Mouse (Mus musculus): ENCODE results near the gene Klhl22. TPM values are rescaled to one million over a fixed set of nuclear protein-coding genes. Genes with fewer than 3 reads are reported as not detected.

Klhl22 gene
- total RNA-seq, 2 experiments from 2014 or later, result 29.8 to 38.3 TPM

GRCm38 (mm10) chr16:17830385-17831178, 71.2 kb downstream of the Klhl22 start:
- DNase-seq (ENCODE audit: low spot score in 2 of 2), result no peak

DNA sequence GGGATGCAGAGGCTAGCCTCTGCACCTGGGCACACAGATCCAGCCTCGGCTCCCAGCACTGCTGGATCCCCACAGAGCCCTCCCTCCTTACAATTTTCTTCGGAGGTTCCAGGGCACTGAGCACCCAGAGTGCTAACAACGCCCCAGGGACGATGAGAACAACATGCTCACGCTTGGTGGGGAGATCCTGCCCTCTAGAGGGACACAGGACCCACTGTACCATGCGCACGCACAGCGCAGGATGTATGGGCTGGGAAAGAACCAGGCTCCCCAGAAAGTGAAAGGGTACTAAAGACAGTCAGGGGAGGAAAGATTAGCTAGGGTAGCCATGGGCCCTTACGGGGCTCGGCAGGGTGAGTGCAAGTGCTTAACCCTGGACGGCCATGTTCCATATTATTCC, 72.4 kb downstream of the Klhl22 start:
- DNase-seq (ENCODE audit: low spot score in 2 of 2), result no peak

- no peak for DNase-seq (ENCODE audit: low spot score in 2 of 2)
Measured at GRCm38 (mm10) chr16:17832821-17833220, 73.4 kb downstream of the Klhl22 start, which contains the start of gene B830017H08Rik. B830017H08Rik (plus strand) TSS chr16:17833121.

DNA sequence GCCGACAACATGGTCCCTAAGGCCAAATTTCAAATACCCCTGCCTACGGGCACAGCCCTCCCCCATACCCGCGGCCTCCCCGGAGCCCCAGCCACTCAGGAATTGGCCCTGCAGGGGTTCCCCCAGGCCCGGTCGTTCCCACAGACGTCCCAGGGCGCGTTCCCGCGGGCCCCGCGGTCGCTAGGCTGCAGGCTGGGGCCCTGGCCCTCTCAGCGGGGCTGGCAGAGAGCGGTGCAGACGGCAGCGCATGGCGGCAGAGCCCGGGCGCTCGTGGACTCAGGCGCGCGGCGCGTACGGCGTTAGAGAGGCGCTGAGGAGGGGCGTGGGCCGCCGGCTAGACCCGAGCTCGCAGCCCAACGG, 73.9 kb downstream of the Klhl22 start:
- no peak for DNase-seq (ENCODE audit: low spot score in 2 of 2)

GRCm38 (mm10) chr16:17833681-17834399, 74.4 kb downstream of the Klhl22 start:
- no peak for DNase-seq (ENCODE audit: low spot score in 2 of 2)

DNA sequence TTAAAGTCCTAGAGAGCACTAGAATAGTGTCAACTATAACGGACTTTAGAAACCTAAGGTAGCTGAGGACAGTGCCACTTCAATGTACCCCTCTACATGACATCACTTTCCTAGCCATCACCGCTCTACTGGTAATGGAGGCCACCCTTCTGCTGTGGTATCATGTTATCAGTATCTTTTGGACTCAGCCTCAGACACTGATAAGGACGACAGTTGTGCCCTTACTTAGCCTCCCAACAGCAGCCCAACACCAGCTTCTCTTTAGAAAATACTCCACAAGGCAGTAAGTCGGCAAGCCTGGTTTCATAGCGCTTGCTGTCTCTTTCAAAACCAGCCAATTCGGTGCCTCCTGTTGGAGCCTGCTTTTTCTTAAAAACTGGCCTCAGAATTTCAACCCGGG, 75.1 kb downstream of the Klhl22 start:
- no peak for DNase-seq (ENCODE audit: low spot score in 2 of 2)

DNA sequence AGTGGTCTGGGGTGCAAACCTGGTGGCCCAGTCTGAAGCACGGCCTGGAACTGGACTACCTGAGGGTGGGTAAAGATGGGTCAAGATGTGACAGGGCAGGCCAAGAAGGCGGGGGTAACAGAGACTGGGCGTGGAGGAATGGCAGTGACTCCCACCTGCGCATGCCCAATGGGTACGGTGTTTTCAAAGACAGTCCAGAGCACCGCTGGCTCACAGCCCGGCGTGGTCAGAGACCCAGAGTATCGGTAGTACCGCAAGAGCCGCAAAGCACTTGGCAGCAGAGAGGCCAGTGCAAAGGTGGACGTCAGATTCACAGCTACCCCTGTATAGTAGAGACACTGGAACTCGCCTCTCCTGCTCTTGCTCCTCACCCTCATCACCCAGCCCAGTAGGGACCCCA, 76.1 kb downstream of the Klhl22 start:
- DNase-seq (ENCODE audit: low spot score in 2 of 2), result no peak

DNA sequence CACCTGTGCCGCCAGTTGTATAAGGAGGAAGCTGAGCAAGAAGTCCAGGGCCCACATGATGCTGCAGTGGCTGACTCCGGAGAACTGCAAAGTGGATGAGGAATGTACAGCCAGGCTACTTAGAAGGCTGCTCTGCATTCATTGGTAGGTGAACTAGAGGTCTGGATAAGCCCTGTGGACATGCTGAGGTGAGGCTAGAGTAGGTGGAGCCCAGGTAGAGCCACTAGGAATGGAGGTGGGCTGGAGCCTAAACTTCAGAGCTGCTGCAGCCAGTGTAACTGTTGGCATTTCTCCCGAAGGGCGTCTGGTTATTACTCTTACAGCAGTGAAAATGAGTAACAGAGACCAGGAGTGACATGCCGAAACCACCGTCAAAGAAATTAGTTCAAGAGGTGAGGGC, 78.6 kb downstream of the Klhl22 start, which contains the start of gene Car15:
Gene Car15 (minus strand): TSS at position 314 of the 400 bp plus-strand sequence.
- no peak for DNase-seq (ENCODE audit: low spot score in 2 of 2)

DNA sequence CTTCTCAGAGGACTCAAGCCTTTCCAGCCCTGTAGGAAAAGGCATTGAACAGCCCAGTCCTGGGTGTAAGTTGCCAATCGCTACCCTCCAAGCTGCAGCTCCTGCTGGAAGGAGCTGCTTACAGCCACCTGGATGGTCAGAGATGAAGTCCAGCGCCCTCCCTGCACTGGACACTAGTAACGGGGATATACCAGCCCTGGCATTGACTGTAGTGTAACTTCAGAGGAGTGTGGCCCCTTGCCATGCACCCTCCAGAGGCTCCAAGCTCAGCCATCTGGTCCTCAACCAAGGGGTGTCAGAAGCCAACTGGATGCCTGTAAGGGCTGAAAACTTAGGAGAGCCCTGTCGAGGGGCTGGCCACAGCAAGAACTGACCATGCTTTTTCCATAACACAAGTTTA, 80.6 kb downstream of the Klhl22 start:
- no peak for DNase-seq (ENCODE audit: low spot score in 2 of 2)

DNA sequence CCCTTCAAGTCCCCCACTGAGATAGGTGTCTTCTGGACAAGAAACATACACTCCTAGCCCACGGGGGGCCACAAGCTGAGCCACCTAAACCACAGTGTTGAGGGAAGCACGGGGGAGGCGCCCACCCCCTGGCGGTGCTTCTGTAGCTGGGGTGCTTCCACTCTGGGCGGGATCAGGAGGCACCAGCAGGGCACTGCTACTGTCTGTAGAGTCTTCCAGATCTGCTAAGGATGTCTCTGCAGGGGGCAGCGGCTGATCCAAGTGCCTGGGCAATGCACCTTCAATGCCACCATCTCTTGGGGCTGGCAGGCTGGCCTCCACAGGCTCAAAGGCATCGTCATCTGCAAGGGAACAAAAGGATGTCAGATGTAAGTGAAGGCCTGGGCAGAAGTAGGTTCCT, 83.0 kb downstream of the Klhl22 start:
- no peak for DNase-seq (ENCODE audit: low spot score in 2 of 2)

Other genes starting within 250 kb of the Klhl22 start
- gene Thap7, start 228.5 kb upstream of the Klhl22 start, total RNA-seq (2021), result 10 to 100 TPM; 35.1 to 38.5 TPM
- not detected for gene Lrrc74b, start 198.4 kb upstream of the Klhl22 start, total RNA-seq (2021)
- 1 to 10 TPM; 1.8 to 2.8 TPM for gene P2rx6, start 197.7 kb upstream of the Klhl22 start, total RNA-seq (2021)
- 10 to 100 TPM in 1 of 2 experiments, 1 to 10 TPM in 1; 8.7 to 14.2 TPM for gene Slc7a4, start 176.4 kb upstream of the Klhl22 start, total RNA-seq (2021)
- 10 to 100 TPM; 29.9 to 30.2 TPM for gene Smpd4, start 140.3 kb upstream of the Klhl22 start, total RNA-seq (2021)
- 1 to 10 TPM; 1.2 to 1.8 TPM for gene Ccdc74a, start 113.1 kb upstream of the Klhl22 start, total RNA-seq (2021)
- 10 to 100 TPM; 57.1 to 58.2 TPM for gene Med15, start 26.7 kb upstream of the Klhl22 start, total RNA-seq (2021)
- 10 to 100 TPM in 1 of 2 experiments, 1 to 10 TPM in 1; 9.5 to 11.7 TPM for gene Scarf2, start 37.7 kb downstream of the Klhl22 start, total RNA-seq (2021)
- gene B830017H08Rik, start 73.5 kb downstream of the Klhl22 start, total RNA-seq (2021), result not detected
- 1 to 10 TPM; 1.8 to 2.2 TPM for gene Car15, start 78.7 kb downstream of the Klhl22 start, total RNA-seq (2021)
- gene Gm20518, start 132.1 kb downstream of the Klhl22 start, total RNA-seq (2021), result under 1 TPM; 0.32 to 0.66 TPM
- not detected for gene Tssk1, start 134.6 kb downstream of the Klhl22 start, total RNA-seq (2021)
- gene Dgcr2, start 138.9 kb downstream of the Klhl22 start, total RNA-seq (2021), result 10 to 100 TPM; 56.7 to 68.6 TPM
- gene Tssk2, start 139.0 kb downstream of the Klhl22 start, total RNA-seq (2021), result not detected
- 10 to 100 TPM; 13.6 to 15.0 TPM for gene Ess2, start 151.7 kb downstream of the Klhl22 start, total RNA-seq (2021)
- gene Gsc2, start 155.4 kb downstream of the Klhl22 start, total RNA-seq (2021), result not detected
- gene Slc25a1, start 168.6 kb downstream of the Klhl22 start, total RNA-seq (2021), result 100 to 1,000 TPM; 368 to 895 TPM
- gene Vpreb2, start 220.8 kb downstream of the Klhl22 start, total RNA-seq (2021), result under 1 TPM in 1 of 2 experiments, not detected in 1; 0.42 TPM

Measured in adrenal gland, adult 18-20 months (tissue).